Mouse (Mus musculus): ENCODE results near the gene Lilrb4a. TPM values are rescaled to one million over a fixed set of nuclear protein-coding genes. Genes with fewer than 3 reads are reported as not detected.
A peak's percentile ranks its signal among the peaks of the same experiment; 100 is the strongest.

Lilrb4a gene
- polyA plus RNA-seq, 2 experiments, result 2.7 to 5.0 TPM

- Histone ChIP-seq H3K4me2 (ENCODE audit: low read depth) (no peak overlapping the region), H3K4me1 (replicated peaks; ENCODE audit: control insufficient read depth in 2 of 2, insufficient read depth in 2 of 2, low read length in 1 of 2) (peaks cover 0 to 9% of the 10 kb centered on the region in 2 experiments; a peak in 2 of 4 replicates), H3K27me3 (ENCODE audit: control insufficient read depth, insufficient read depth, low read length) (no peaks in the 10 kb centered on the region), H3K27ac (no peak overlapping the region), H3K4me3 (ENCODE audit: insufficient read depth in 1 of 2, low read depth in 2 of 2, low read length in 2 of 2) (peak overlapping the region in 1 of 2 experiments; percentile 17; a peak in 1 of 4 replicates), H3K9me3 (ENCODE audit: control insufficient read depth, low read length) (no peaks in the 10 kb centered on the region), H3K36me3 (replicated peaks; ENCODE audit: control insufficient read depth, insufficient read depth, low read depth) (no peaks in the 10 kb centered on the region), H3K9ac (replicated peaks) (no peak overlapping the region)
- DNase-seq (ENCODE audit: low read depth in 3 of 3, low spot score in 3 of 3) (no peak), ATAC-seq (ENCODE audit: insufficient read depth) (no peak)
- TF ChIP-seq CTCF (IDR thresholded peaks at IDR 0.05; ENCODE audit: low read depth) (no peak), EP300 (IDR thresholded peaks at IDR 0.05; ENCODE audit: low read depth) (no peak)
- WGBS (ENCODE audit: insufficient replicate concordance), result 37% methylated on average over 7 of the region's 7 CpGs
These were observed 35.3 kb downstream of the Lilrb4a start for GRCm38 (mm10) chr10:51526090-51526489.

- Histone ChIP-seq H3K4me3 (ENCODE audit: insufficient read depth in 1 of 2, low read depth in 2 of 2, low read length in 2 of 2) (peak overlapping the region in 1 of 2 experiments; percentile 17; a peak in 1 of 4 replicates), H3K27me3 (ENCODE audit: control insufficient read depth, insufficient read depth, low read length) (no peaks in the 10 kb centered on the region), H3K4me1 (replicated peaks; ENCODE audit: control insufficient read depth in 2 of 2, insufficient read depth in 2 of 2, low read length in 1 of 2) (peaks cover 0 to 9% of the 10 kb centered on the region in 2 experiments; a peak in 2 of 4 replicates), H3K4me2 (ENCODE audit: low read depth) (no peak overlapping the region), H3K9me3 (ENCODE audit: control insufficient read depth, low read length) (no peaks in the 10 kb centered on the region), H3K36me3 (replicated peaks; ENCODE audit: control insufficient read depth, insufficient read depth, low read depth) (no peaks in the 10 kb centered on the region), H3K9ac (replicated peaks) (no peak overlapping the region), H3K27ac (no peak overlapping the region)
- ATAC-seq (ENCODE audit: insufficient read depth) (no peak), DNase-seq (ENCODE audit: low read depth in 3 of 3, low spot score in 3 of 3) (no peak)
- TF ChIP-seq EP300 (IDR thresholded peaks at IDR 0.05; ENCODE audit: low read depth), result no peak
- TF ChIP-seq CTCF (IDR thresholded peaks at IDR 0.05; ENCODE audit: low read depth), result no peak
- 60% methylated on average over 4 of the region's 4 CpGs for WGBS (ENCODE audit: insufficient replicate concordance)
These were observed 35.9 kb downstream of the Lilrb4a start for GRCm38 (mm10) chr10:51526633-51527032.

GRCm38 (mm10) chr10:51528840-51529434 is 38.2 kb downstream of the Lilrb4a start:
- H3K4me1 ChIP-seq (replicated peaks; ENCODE audit: control insufficient read depth in 2 of 2, insufficient read depth in 2 of 2, low read length in 1 of 2), result peaks cover 0 to 7% of the 10 kb centered on the region in 2 experiments; a peak in 2 of 4 replicates
- no peak overlapping the region for H3K4me3 ChIP-seq (ENCODE audit: insufficient read depth in 1 of 2, low read depth in 2 of 2, low read length in 2 of 2)
- ATAC-seq (ENCODE audit: insufficient read depth), result no peak
- no peak overlapping the region for H3K4me2 ChIP-seq (ENCODE audit: low read depth)
- H3K27me3 ChIP-seq (ENCODE audit: control insufficient read depth, insufficient read depth, low read length), result no peaks in the 10 kb centered on the region
- no peak overlapping the region for H3K9ac ChIP-seq (replicated peaks)
- H3K27ac ChIP-seq, result no peak overlapping the region
- H3K9me3 ChIP-seq (ENCODE audit: control insufficient read depth, low read length), result no peaks in the 10 kb centered on the region
- TF ChIP-seq CTCF (IDR thresholded peaks at IDR 0.05; ENCODE audit: low read depth) (no peak), EP300 (IDR thresholded peaks at IDR 0.05; ENCODE audit: low read depth) (no peak)
- no peak for DNase-seq (ENCODE audit: low read depth in 3 of 3, low spot score in 3 of 3)
- no peaks in the 10 kb centered on the region for H3K36me3 ChIP-seq (replicated peaks; ENCODE audit: control insufficient read depth, insufficient read depth, low read depth)
- 11% methylated on average over 8 of the region's 8 CpGs for WGBS (ENCODE audit: insufficient replicate concordance)

- Histone ChIP-seq H3K9me3 (ENCODE audit: control insufficient read depth, low read length) (no peaks in the 10 kb centered on the region), H3K4me1 (replicated peaks; ENCODE audit: control insufficient read depth in 2 of 2, insufficient read depth in 2 of 2, low read length in 1 of 2) (peaks cover 0 to 7% of the 10 kb centered on the region in 2 experiments; a peak in 2 of 4 replicates), H3K27me3 (ENCODE audit: control insufficient read depth, insufficient read depth, low read length) (no peaks in the 10 kb centered on the region), H3K27ac (no peak overlapping the region), H3K4me2 (ENCODE audit: low read depth) (no peak overlapping the region), H3K36me3 (replicated peaks; ENCODE audit: control insufficient read depth, insufficient read depth, low read depth) (no peaks in the 10 kb centered on the region), H3K9ac (replicated peaks) (no peak overlapping the region), H3K4me3 (ENCODE audit: insufficient read depth in 1 of 2, low read depth in 2 of 2, low read length in 2 of 2) (no peak overlapping the region)
- 18% methylated on average over 3 of the region's 3 CpGs for WGBS (ENCODE audit: insufficient replicate concordance)
- no peak for ATAC-seq (ENCODE audit: insufficient read depth)
- TF ChIP-seq CTCF (IDR thresholded peaks at IDR 0.05; ENCODE audit: low read depth) (no peak), EP300 (IDR thresholded peaks at IDR 0.05; ENCODE audit: low read depth) (no peak)
- no peak for DNase-seq (ENCODE audit: low read depth in 3 of 3, low spot score in 3 of 3)
These were observed 38.7 kb downstream of the Lilrb4a start for GRCm38 (mm10) chr10:51529497-51529896.

- 63% methylated on average over 7 of the region's 7 CpGs for WGBS (ENCODE audit: insufficient replicate concordance)
- no peak overlapping the region for H3K27ac ChIP-seq
- H3K9me3 ChIP-seq (ENCODE audit: control insufficient read depth, low read length), result no peaks in the 10 kb centered on the region
- no peak overlapping the region for H3K4me3 ChIP-seq (ENCODE audit: insufficient read depth in 1 of 2, low read depth in 2 of 2, low read length in 2 of 2)
- no peaks in the 10 kb centered on the region for H3K36me3 ChIP-seq (replicated peaks; ENCODE audit: control insufficient read depth, insufficient read depth, low read depth)
- H3K27me3 ChIP-seq (ENCODE audit: control insufficient read depth, insufficient read depth, low read length), result no peaks in the 10 kb centered on the region
- peaks cover 0 to 7% of the 10 kb centered on the region in 2 experiments; a peak in 2 of 4 replicates for H3K4me1 ChIP-seq (replicated peaks; ENCODE audit: control insufficient read depth in 2 of 2, insufficient read depth in 2 of 2, low read length in 1 of 2)
- no peak overlapping the region for H3K4me2 ChIP-seq (ENCODE audit: low read depth)
- DNase-seq (ENCODE audit: low read depth in 3 of 3, low spot score in 3 of 3), result no peak
- no peak overlapping the region for H3K9ac ChIP-seq (replicated peaks)
- no peak for ATAC-seq (ENCODE audit: insufficient read depth)
- TF ChIP-seq CTCF (IDR thresholded peaks at IDR 0.05; ENCODE audit: low read depth) (no peak), EP300 (IDR thresholded peaks at IDR 0.05; ENCODE audit: low read depth) (no peak)
These were observed 40.1 kb downstream of the Lilrb4a start for GRCm38 (mm10) chr10:51530813-51531212.

Other genes starting within 250 kb of the Lilrb4a start
- 1.4 and 1.8 TPM in 2 replicates for gene Gm49339, start 10.3 kb upstream of the Lilrb4a start, polyA plus RNA-seq (2012; rRNA removed)
- 1.1 and 2.5 TPM in 2 replicates for gene Gm49339, start 10.3 kb upstream of the Lilrb4a start, polyA plus RNA-seq (2014; fragmentation: Nextera tagmentation; extraction: Ambion mirVana)
- gene Lilr4b, start 10.3 kb upstream of the Lilrb4a start, polyA plus RNA-seq (2012; rRNA removed), result 0.70 and 1.1 TPM in 2 replicates
- 0.75 and 1.8 TPM in 2 replicates for gene Lilr4b, start 10.3 kb upstream of the Lilrb4a start, polyA plus RNA-seq (2014; fragmentation: Nextera tagmentation; extraction: Ambion mirVana)
- gene Fam162b, start 99.6 kb downstream of the Lilrb4a start, polyA plus RNA-seq (2012; rRNA removed), result 0.12 TPM in 1 of 2 replicates, not detected in the other
- not detected in 2 replicates for gene Fam162b, start 99.6 kb downstream of the Lilrb4a start, polyA plus RNA-seq (2014; fragmentation: Nextera tagmentation; extraction: Ambion mirVana)
- gene Gprc6a, start 140.5 kb downstream of the Lilrb4a start, polyA plus RNA-seq (2012; rRNA removed), result not detected in 2 replicates
- not detected in 2 replicates for gene Gprc6a, start 140.5 kb downstream of the Lilrb4a start, polyA plus RNA-seq (2014; fragmentation: Nextera tagmentation; extraction: Ambion mirVana)
- 0.01 and 0.02 TPM in 2 replicates for gene Rfx6, start 186.8 kb downstream of the Lilrb4a start, polyA plus RNA-seq (2012; rRNA removed)
- not detected in 2 replicates for gene Rfx6, start 186.8 kb downstream of the Lilrb4a start, polyA plus RNA-seq (2014; fragmentation: Nextera tagmentation; extraction: Ambion mirVana)

All from liver, embryonic 14.5 days (tissue).